Mouse (Mus musculus): ENCODE results near the gene Olfr1349. TPM values are rescaled to one million over a fixed set of nuclear protein-coding genes. Genes with fewer than 3 reads are reported as not detected.
"Not testable (repeated sequence)": the region's sequence is repeated elsewhere in the genome, so short reads cannot be mapped to it uniquely, and the experiment has no call there.

Olfr1349 gene
- polyA plus RNA-seq (2014; fragmentation: Nextera tagmentation; extraction: Ambion mirVana), result 0.19 TPM in 1 of 2 replicates, not detected in the other

DNA sequence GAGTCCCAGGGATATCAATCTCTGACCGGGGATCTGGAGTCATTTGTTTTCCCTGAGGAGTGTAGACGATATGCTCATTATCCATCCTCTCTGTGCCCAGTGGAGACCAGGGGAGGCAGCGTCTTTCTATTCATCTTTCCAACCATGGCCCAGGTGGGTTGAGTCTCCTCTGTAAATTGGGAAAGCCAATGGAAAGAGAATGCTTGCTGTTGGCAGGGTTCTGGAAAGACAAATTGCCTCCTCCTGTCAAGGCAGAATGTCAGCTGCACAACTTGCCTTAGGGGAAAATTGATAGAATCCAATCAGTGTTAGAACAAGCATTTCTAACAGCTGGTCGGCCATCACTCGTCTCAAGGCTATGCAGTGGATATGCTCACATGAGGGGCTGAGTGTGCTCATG lies at the start of gene Olfr1349:
Olfr1349 (minus strand) TSS at position 101 of the 400 bp plus-strand sequence.
- Histone ChIP-seq H3K27ac (ENCODE audit: low read depth, low read length) (no peak within 1 kb of the TSS), H3K4me3 (ENCODE audit: low read depth, low read length) (no peak within 1 kb of the TSS), H3K9me3 (ENCODE audit: control insufficient read depth, low read length) (peaks cover 11% of the 10 kb centered on the region; the same call in 1 of the 2 replicates), H3K4me2 (ENCODE audit: low read depth) (no peak within 1 kb of the TSS), H3K27me3 (ENCODE audit: control insufficient read depth, insufficient read depth, low read length) (no peaks in the 10 kb centered on the region), H3K9ac (ENCODE audit: low read length) (no peak within 1 kb of the TSS), H3K36me3 (ENCODE audit: control insufficient read depth, insufficient read depth, low read length) (no peaks in the 10 kb centered on the region), H3K4me1 (ENCODE audit: control insufficient read depth, insufficient read depth, low read length) (no peaks in the 10 kb centered on the region)
- no peak for DNase-seq (ENCODE audit: low spot score)
- WGBS, result 87% methylated on average over 5 of the region's 5 CpGs
- ATAC-seq (ENCODE audit: insufficient read depth, low FRiP score, low TSS enrichment), result no peak

- H3K9ac ChIP-seq (ENCODE audit: low read length), result no peak within 1 kb of the TSS
- H3K4me3 ChIP-seq (ENCODE audit: low read depth, low read length), result no peak within 1 kb of the TSS
- no peak within 1 kb of the TSS for H3K4me2 ChIP-seq (ENCODE audit: low read depth)
- no peaks in the 10 kb centered on the region for H3K27me3 ChIP-seq (ENCODE audit: control insufficient read depth, insufficient read depth, low read length)
- H3K4me1 ChIP-seq (ENCODE audit: control insufficient read depth, insufficient read depth, low read length), result no peaks in the 10 kb centered on the region
- no peak for ATAC-seq (ENCODE audit: insufficient read depth, low FRiP score, low TSS enrichment)
- no peak for DNase-seq (ENCODE audit: low spot score)
- H3K9me3 ChIP-seq (ENCODE audit: control insufficient read depth, low read length), result peaks cover 2% of the 10 kb centered on the region; the same call in 1 of the 2 replicates
- H3K36me3 ChIP-seq (ENCODE audit: control insufficient read depth, insufficient read depth, low read length), result no peaks in the 10 kb centered on the region
- no peak within 1 kb of the TSS for H3K27ac ChIP-seq (ENCODE audit: low read depth, low read length)
Observed at GRCm38 (mm10) chr7:6564541-6564940, 41.8 kb upstream of the Olfr1349 start, which contains the start of gene Olfr1350. Gene Olfr1350 (plus strand): TSS chr7:6564841.

DNA sequence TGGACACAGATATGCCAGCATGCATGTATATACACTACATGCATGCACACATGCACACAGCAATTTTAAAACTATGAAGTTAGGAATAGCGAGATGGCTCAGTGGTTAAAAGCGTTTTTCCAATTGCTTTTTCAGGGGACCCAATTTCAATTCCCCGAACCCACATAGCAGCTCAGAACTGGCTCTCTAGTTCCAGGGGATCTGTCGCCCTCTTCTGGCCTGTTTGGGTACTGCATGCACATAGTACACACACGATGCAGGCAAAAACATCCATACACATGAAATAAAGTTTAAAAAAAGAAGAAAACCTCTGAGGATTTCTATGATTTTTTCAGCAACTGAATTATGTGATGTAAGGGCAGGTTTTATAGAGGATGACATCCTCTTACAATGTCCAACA lies 3.4 kb upstream of the Olfr1349 start:
- ATAC-seq (ENCODE audit: insufficient read depth, low FRiP score, low TSS enrichment) (no peak), DNase-seq (ENCODE audit: low spot score) (peak; percentile 16)
- Histone ChIP-seq H3K27ac (ENCODE audit: low read depth, low read length) (no peak overlapping the region), H3K9ac (ENCODE audit: low read length) (no peak overlapping the region), H3K27me3 (ENCODE audit: control insufficient read depth, insufficient read depth, low read length) (no peaks in the 10 kb centered on the region), H3K36me3 (ENCODE audit: control insufficient read depth, insufficient read depth, low read length) (no peaks in the 10 kb centered on the region), H3K4me3 (ENCODE audit: low read depth, low read length) (no peak overlapping the region), H3K4me1 (ENCODE audit: control insufficient read depth, insufficient read depth, low read length) (no peaks in the 10 kb centered on the region), H3K9me3 (ENCODE audit: control insufficient read depth, low read length) (peaks cover 13% of the 10 kb centered on the region; the same call in 1 of the 2 replicates), H3K4me2 (ENCODE audit: low read depth) (no peak overlapping the region)
- 67% methylated on average over 5 of the region's 5 CpGs for WGBS

GRCm38 (mm10) chr7:6525001-6525400 lies 2.3 kb upstream of the Olfr1349 start:
- Histone ChIP-seq H3K36me3 (ENCODE audit: control insufficient read depth, insufficient read depth, low read length) (no peaks in the 10 kb centered on the region), H3K27me3 (ENCODE audit: control insufficient read depth, insufficient read depth, low read length) (no peaks in the 10 kb centered on the region), H3K9me3 (ENCODE audit: control insufficient read depth, low read length) (peaks cover 13% of the 10 kb centered on the region; the same call in 1 of the 2 replicates), H3K9ac (ENCODE audit: low read length) (no peak overlapping the region), H3K4me2 (ENCODE audit: low read depth) (no peak overlapping the region), H3K4me1 (ENCODE audit: control insufficient read depth, insufficient read depth, low read length) (no peaks in the 10 kb centered on the region), H3K27ac (ENCODE audit: low read depth, low read length) (no peak overlapping the region), H3K4me3 (ENCODE audit: low read depth, low read length) (no peak overlapping the region)
- 68% methylated on average over 3 of the region's 3 CpGs for WGBS
- ATAC-seq (ENCODE audit: insufficient read depth, low FRiP score, low TSS enrichment), result no peak
- no peak for DNase-seq (ENCODE audit: low spot score)

GRCm38 (mm10) chr7:6521666-6522065 lies 1.1 kb downstream of the Olfr1349 start:
- Histone ChIP-seq H3K27ac (ENCODE audit: low read depth, low read length) (no peak overlapping the region), H3K36me3 (ENCODE audit: control insufficient read depth, insufficient read depth, low read length) (no peaks in the 10 kb centered on the region), H3K4me2 (ENCODE audit: low read depth) (no peak overlapping the region), H3K9me3 (ENCODE audit: control insufficient read depth, low read length) (peaks cover 7% of the 10 kb centered on the region; the same call in 1 of the 2 replicates), H3K9ac (ENCODE audit: low read length) (no peak overlapping the region), H3K27me3 (ENCODE audit: control insufficient read depth, insufficient read depth, low read length) (no peaks in the 10 kb centered on the region), H3K4me1 (ENCODE audit: control insufficient read depth, insufficient read depth, low read length) (no peaks in the 10 kb centered on the region), H3K4me3 (ENCODE audit: low read depth, low read length) (no peak overlapping the region)
- DNase-seq (ENCODE audit: low spot score) (no peak), ATAC-seq (ENCODE audit: insufficient read depth, low FRiP score, low TSS enrichment) (no peak)
- WGBS, result 51% methylated on average over 1 of the region's 1 CpGs

- WGBS, result 96% methylated on average over 1 of the region's 1 CpGs
- no peak within 1 kb of the TSS for H3K4me3 ChIP-seq (ENCODE audit: low read depth, low read length)
- ATAC-seq (ENCODE audit: insufficient read depth, low FRiP score, low TSS enrichment) (no peak), DNase-seq (ENCODE audit: low spot score) (no peak)
- H3K36me3 ChIP-seq (ENCODE audit: control insufficient read depth, insufficient read depth, low read length), result no peaks in the 10 kb centered on the region
- no peak within 1 kb of the TSS for H3K9ac ChIP-seq (ENCODE audit: low read length)
- no peaks in the 10 kb centered on the region for H3K9me3 ChIP-seq (ENCODE audit: control insufficient read depth, low read length)
- no peaks in the 10 kb centered on the region for H3K4me1 ChIP-seq (ENCODE audit: control insufficient read depth, insufficient read depth, low read length)
- H3K27me3 ChIP-seq (ENCODE audit: control insufficient read depth, insufficient read depth, low read length), result no peaks in the 10 kb centered on the region
- no peak within 1 kb of the TSS for H3K4me2 ChIP-seq (ENCODE audit: low read depth)
- H3K27ac ChIP-seq (ENCODE audit: low read depth, low read length), result no peak within 1 kb of the TSS
Observed at GRCm38 (mm10) chr7:6508648-6509047, 14.1 kb downstream of the Olfr1349 start, which contains the start of gene Olfr1348. Gene Olfr1348 (minus strand): TSS chr7:6508748.

- Histone ChIP-seq H3K27ac (ENCODE audit: low read depth, low read length) (no peak within 1 kb of the TSS), H3K9me3 (ENCODE audit: control insufficient read depth, low read length) (peaks cover 5% of the 10 kb centered on the region; the same call in 1 of the 2 replicates), H3K4me2 (ENCODE audit: low read depth) (no peak within 1 kb of the TSS), H3K27me3 (ENCODE audit: control insufficient read depth, insufficient read depth, low read length) (no peaks in the 10 kb centered on the region), H3K9ac (ENCODE audit: low read length) (no peak within 1 kb of the TSS), H3K4me1 (ENCODE audit: control insufficient read depth, insufficient read depth, low read length) (no peaks in the 10 kb centered on the region), H3K36me3 (ENCODE audit: control insufficient read depth, insufficient read depth, low read length) (no peaks in the 10 kb centered on the region), H3K4me3 (ENCODE audit: low read depth, low read length) (no peak within 1 kb of the TSS)
- WGBS, result 73% methylated on average over 1 of the region's 1 CpGs
- DNase-seq (ENCODE audit: low spot score), result no peak
- no peak for ATAC-seq (ENCODE audit: insufficient read depth, low FRiP score, low TSS enrichment)
Observed at GRCm38 (mm10) chr7:6499655-6500054, 23.1 kb downstream of the Olfr1349 start, which contains the start of gene Olfr1347. Gene Olfr1347 (minus strand): TSS chr7:6499755.

DNA sequence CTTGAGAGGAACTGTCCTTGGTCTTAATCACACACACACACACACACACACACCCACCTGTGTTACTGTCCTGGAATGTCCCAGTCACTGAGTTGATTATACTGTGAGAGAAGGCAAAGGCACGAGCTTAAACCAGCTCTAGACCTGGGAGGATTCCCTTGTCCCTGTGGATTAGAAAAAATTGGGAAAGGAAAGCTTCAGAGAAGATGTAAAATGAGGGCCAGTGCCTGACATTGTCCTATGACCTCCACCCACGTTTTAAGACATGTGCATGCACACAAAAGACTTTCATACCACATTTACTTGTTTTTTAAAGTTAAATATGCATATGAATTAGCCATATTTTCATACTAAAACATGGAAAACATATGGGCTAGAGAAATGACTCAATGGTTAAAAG lies 35.9 kb downstream of the Olfr1349 start, which contains the start of gene Olfr5:
Olfr5 (minus strand) TSS at position 101 of the 400 bp plus-strand sequence.
- ATAC-seq (ENCODE audit: insufficient read depth, low FRiP score, low TSS enrichment), result no peak
- Histone ChIP-seq H3K9me3 (ENCODE audit: control insufficient read depth, low read length) (no peaks in the 10 kb centered on the region; the same call in 1 of the 2 replicates), H3K4me1 (ENCODE audit: control insufficient read depth, insufficient read depth, low read length) (no peaks in the 10 kb centered on the region), H3K4me2 (ENCODE audit: low read depth) (no peak within 1 kb of the TSS), H3K4me3 (ENCODE audit: low read depth, low read length) (no peak within 1 kb of the TSS), H3K9ac (ENCODE audit: low read length) (no peak within 1 kb of the TSS), H3K36me3 (ENCODE audit: control insufficient read depth, insufficient read depth, low read length) (no peaks in the 10 kb centered on the region), H3K27ac (ENCODE audit: low read depth, low read length) (no peak within 1 kb of the TSS), H3K27me3 (ENCODE audit: control insufficient read depth, insufficient read depth, low read length) (no peaks in the 10 kb centered on the region)
- no peak for DNase-seq (ENCODE audit: low spot score)
- 49% methylated on average over 2 of the region's 2 CpGs for WGBS

DNA sequence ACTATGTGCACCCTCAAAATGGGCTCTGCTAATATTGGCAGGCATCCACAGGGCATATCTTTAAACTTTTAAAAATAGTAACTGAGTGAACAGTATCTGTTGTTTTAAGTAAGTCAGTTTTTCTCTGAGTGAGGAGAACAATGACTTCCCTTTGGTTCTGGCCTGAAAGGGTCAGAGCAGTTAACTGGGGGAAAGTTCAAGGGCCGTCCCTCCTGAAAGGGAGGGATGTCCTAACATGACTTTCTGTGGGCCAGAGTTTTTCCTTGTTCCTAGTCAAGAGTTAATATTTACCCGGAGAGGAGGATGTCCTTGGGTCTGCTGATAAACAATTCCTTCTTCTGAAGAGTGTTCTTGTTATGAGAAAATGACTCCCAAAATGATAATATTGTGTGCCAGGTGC lies 45.1 kb downstream of the Olfr1349 start:
- H3K4me2 ChIP-seq (ENCODE audit: low read depth); ATAC-seq (ENCODE audit: insufficient read depth, low FRiP score, low TSS enrichment); H3K9me3 ChIP-seq (ENCODE audit: control insufficient read depth, low read length); H3K27me3 ChIP-seq (ENCODE audit: control insufficient read depth, insufficient read depth, low read length); H3K4me1 ChIP-seq (ENCODE audit: control insufficient read depth, insufficient read depth, low read length); H3K36me3 ChIP-seq (ENCODE audit: control insufficient read depth, insufficient read depth, low read length); H3K9ac ChIP-seq (ENCODE audit: low read length); H3K4me3 ChIP-seq (ENCODE audit: low read depth, low read length); DNase-seq (ENCODE audit: low spot score); H3K27ac ChIP-seq (ENCODE audit: low read depth, low read length): not testable (repeated sequence)
- WGBS, result 83% methylated on average over 2 of the region's 2 CpGs
